Mouse (Mus musculus) forebrain, embryonic 12.5 days (tissue): ENCODE results near the gene Nfkbil1. TPM values are rescaled to one million over a fixed set of nuclear protein-coding genes. Genes with fewer than 3 reads are reported as not detected.

Source experiments
- ATAC-seq: fragments of 200-750 bp; cut with Nextera tagmentation; 2 replicates; pipeline ENCODE4 v1.8.0; 2017; ENCODE audit warnings: moderate TSS enrichment; ENCODE audit not compliant: low FRiP score
- H3K27ac ChIP-seq: fragments of 300-500 bp; sonication (generic); 2 replicates; pipeline ENCODE4 v1.5.1; 2016; ENCODE audit warnings: mild to moderate bottlenecking
- H3K27me3 ChIP-seq: fragments of 300-500 bp; sonication (generic); 2 replicates; pipeline ENCODE4 v1.6.1; 2016; ENCODE audit warnings: mild to moderate bottlenecking
- H3K36me3 ChIP-seq: fragments of 300-500 bp; sonication (generic); replicated peaks from 2 replicates; pipeline ENCODE4 v1.6.1; 2016; ENCODE audit warnings: mild to moderate bottlenecking
- H3K4me1 ChIP-seq: fragments of 300-500 bp; sonication (generic); 2 replicates; pipeline ENCODE4 v1.6.1; 2016
- H3K4me2 ChIP-seq: fragments of 300-500 bp; sonication (generic); 2 replicates; pipeline ENCODE4 v1.6.1; 2016; ENCODE audit warnings: mild to moderate bottlenecking, moderate library complexity
- H3K4me3 ChIP-seq: fragments of 300-500 bp; sonication (generic); replicated peaks from 2 replicates; pipeline ENCODE4 v1.5.1; 2016; ENCODE audit warnings: mild to moderate bottlenecking
- H3K9ac ChIP-seq: fragments of 300-500 bp; sonication (generic); 2 replicates; pipeline ENCODE4 v1.6.1; 2016; ENCODE audit warnings: mild to moderate bottlenecking
- H3K9me3 ChIP-seq: fragments of 300-500 bp; sonication (generic); 2 replicates; pipeline ENCODE4 v1.6.1; 2016
- WGBS: fragments of 180-500 bp; shearing (Covaris S2); methylation state at CpG from one replicate; pipeline ENCODE4 v1.1.7; 2016; 5-methylcytosine and 5-hydroxymethylcytosine counted together
- polyA plus RNA-seq: library from polyadenylated mRNA; unstranded; fragments of >200 nt; fragmentation: Nextera tagmentation; extraction: Ambion mirVana; gene quantifications from 2 replicates; pipeline ENCODE4 v1.2.1, GENCODE M21; 2016

The Nfkbil1 gene
- polyA plus RNA-seq, 1 experiment from 2014 or later, result 11.0 TPM

GRCm38 (mm10) chr17:35204494-35205379 is 30.9 kb downstream of the Nfkbil1 start, which contains the start of gene Lta:
Lta (minus strand) TSS chr17:35205351.
- peaks cover 58% of the 10 kb centered on the region for H3K27me3 ChIP-seq
- ATAC-seq, result no peak

GRCm38 (mm10) chr17:35202442-35202841 is 33.1 kb downstream of the Nfkbil1 start:
- no peaks in the 10 kb centered on the region for H3K36me3 ChIP-seq
- H3K4me2 ChIP-seq, result no peak overlapping the region
- H3K4me3 ChIP-seq, result no peak overlapping the region
- H3K9ac ChIP-seq, result no peak overlapping the region
- no peaks in the 10 kb centered on the region for H3K4me1 ChIP-seq
- no peaks in the 10 kb centered on the region for H3K9me3 ChIP-seq
- 82% methylated on average over 4 of the region's 4 CpGs for WGBS
- peaks cover 72% of the 10 kb centered on the region for H3K27me3 ChIP-seq
- no peak for ATAC-seq
- no peak overlapping the region for H3K27ac ChIP-seq

More at GRCm38 (mm10) chr17:35204494-35205379, 30.9 kb downstream of the Nfkbil1 start, which contains the start of gene Lta:
- no peak within 1 kb of the TSS for H3K27ac ChIP-seq
- H3K9ac ChIP-seq, result no peak within 1 kb of the TSS
- no peak within 1 kb of the TSS for H3K4me2 ChIP-seq
- no peak within 1 kb of the TSS for H3K4me3 ChIP-seq
- H3K4me1 ChIP-seq, result no peaks in the 10 kb centered on the region
- H3K36me3 ChIP-seq, result no peaks in the 10 kb centered on the region
- H3K9me3 ChIP-seq, result no peaks in the 10 kb centered on the region
- 24% methylated on average over 20 of the region's 20 CpGs for WGBS

GRCm38 (mm10) chr17:35201787-35202186 is 33.8 kb downstream of the Nfkbil1 start, which contains the start of gene Tnf:
Tnf (minus strand) TSS chr17:35202007.
- Histone ChIP-seq H3K27me3 (peaks cover 77% of the 10 kb centered on the region), H3K4me3 (no peak within 1 kb of the TSS), H3K4me2 (no peak within 1 kb of the TSS), H3K27ac (no peak within 1 kb of the TSS), H3K4me1 (no peaks in the 10 kb centered on the region), H3K36me3 (no peaks in the 10 kb centered on the region), H3K9ac (no peak within 1 kb of the TSS), H3K9me3 (no peaks in the 10 kb centered on the region)
- no peak for ATAC-seq
- WGBS, result 53% methylated on average over 13 of the region's 13 CpGs

- H3K4me2 ChIP-seq, result no peak overlapping the region
- no peak overlapping the region for H3K27ac ChIP-seq
- H3K9me3 ChIP-seq, result no peaks in the 10 kb centered on the region
- no peak overlapping the region for H3K4me3 ChIP-seq
- peaks cover 79% of the 10 kb centered on the region for H3K27me3 ChIP-seq
- WGBS, result 74% methylated on average over 11 of the region's 11 CpGs
- no peak for ATAC-seq
- no peaks in the 10 kb centered on the region for H3K36me3 ChIP-seq
- H3K9ac ChIP-seq, result no peak overlapping the region
- peaks cover 1% of the 10 kb centered on the region for H3K4me1 ChIP-seq
Observed at GRCm38 (mm10) chr17:35201128-35201527, 34.5 kb downstream of the Nfkbil1 start.

GRCm38 (mm10) chr17:35200398-35200797 is 35.2 kb downstream of the Nfkbil1 start:
- peaks cover 84% of the 10 kb centered on the region for H3K27me3 ChIP-seq
- WGBS, result 87% methylated on average over 11 of the region's 11 CpGs
- no peak for ATAC-seq

GRCm38 (mm10) chr17:35198946-35199345 is 36.6 kb downstream of the Nfkbil1 start:
- H3K36me3 ChIP-seq, result no peaks in the 10 kb centered on the region

More at GRCm38 (mm10) chr17:35200398-35200797, 35.2 kb downstream of the Nfkbil1 start:
- Histone ChIP-seq H3K4me1 (peaks cover 9% of the 10 kb centered on the region), H3K27ac (no peak overlapping the region), H3K36me3 (no peaks in the 10 kb centered on the region), H3K4me3 (no peak overlapping the region), H3K4me2 (no peak overlapping the region), H3K9me3 (no peaks in the 10 kb centered on the region), H3K9ac (no peak overlapping the region)

GRCm38 (mm10) chr17:35198029-35198428 is 37.6 kb downstream of the Nfkbil1 start:
- Histone ChIP-seq H3K4me2 (no peak overlapping the region), H3K4me3 (no peak overlapping the region), H3K9ac (no peak overlapping the region), H3K27ac (no peak overlapping the region), H3K4me1 (peaks cover 10% of the 10 kb centered on the region), H3K9me3 (no peaks in the 10 kb centered on the region), H3K36me3 (no peaks in the 10 kb centered on the region), H3K27me3 (peaks cover 80% of the 10 kb centered on the region)
- WGBS, result 66% methylated on average over 7 of the region's 7 CpGs
- ATAC-seq, result no peak

More at GRCm38 (mm10) chr17:35198946-35199345, 36.6 kb downstream of the Nfkbil1 start:
- Histone ChIP-seq H3K27ac (no peak overlapping the region), H3K27me3 (peaks cover 85% of the 10 kb centered on the region), H3K4me1 (peaks cover 10% of the 10 kb centered on the region), H3K9me3 (no peaks in the 10 kb centered on the region), H3K4me2 (no peak overlapping the region), H3K4me3 (no peak overlapping the region), H3K9ac (no peak overlapping the region)
- WGBS, result 35% methylated on average over 8 of the region's 8 CpGs
- no peak for ATAC-seq

- no peak overlapping the region for H3K4me2 ChIP-seq
- H3K4me1 ChIP-seq, result peaks cover 10% of the 10 kb centered on the region
- no peak overlapping the region for H3K9ac ChIP-seq
- 57% methylated on average over 6 of the region's 6 CpGs for WGBS
- H3K27me3 ChIP-seq, result peaks cover 71% of the 10 kb centered on the region
- no peak overlapping the region for H3K27ac ChIP-seq
- no peaks in the 10 kb centered on the region for H3K9me3 ChIP-seq
- ATAC-seq, result no peak
- H3K4me3 ChIP-seq, result no peak overlapping the region
- no peaks in the 10 kb centered on the region for H3K36me3 ChIP-seq
Observed at GRCm38 (mm10) chr17:35197126-35197525, 38.5 kb downstream of the Nfkbil1 start.

- Histone ChIP-seq H3K4me1 (peaks cover 10% of the 10 kb centered on the region), H3K9me3 (no peaks in the 10 kb centered on the region), H3K9ac (no peak overlapping the region; the same call in 1 of the 2 replicates), H3K27me3 (peaks cover 63% of the 10 kb centered on the region), H3K4me2 (peak overlapping the region; percentile 61), H3K36me3 (no peaks in the 10 kb centered on the region), H3K27ac (no peak overlapping the region), H3K4me3 (peak overlapping the region; percentile 39)
- ATAC-seq, result no peak
- 33% methylated on average over 9 of the region's 9 CpGs for WGBS
Observed at GRCm38 (mm10) chr17:35196321-35196641, 39.3 kb downstream of the Nfkbil1 start.

GRCm38 (mm10) chr17:35195631-35196320 is 39.8 kb downstream of the Nfkbil1 start:
- Histone ChIP-seq H3K27me3 (peaks cover 59% of the 10 kb centered on the region), H3K4me1 (peaks cover 10% of the 10 kb centered on the region), H3K9me3 (no peaks in the 10 kb centered on the region), H3K4me2 (peak overlapping the region; percentile 61), H3K27ac (no peak overlapping the region), H3K9ac (peak overlapping the region; percentile 39), H3K36me3 (no peaks in the 10 kb centered on the region), H3K4me3 (peak overlapping the region; percentile 39)
- peak; percentile 58 for ATAC-seq
- WGBS, result 2% methylated on average over 66 of the region's 66 CpGs

- WGBS, result 46% methylated on average over 19 of the region's 19 CpGs
- H3K9ac ChIP-seq, result peak overlapping the region; percentile 39; the same call in 1 of the 2 replicates
- H3K4me2 ChIP-seq, result peak overlapping the region; percentile 61
- ATAC-seq, result 0 out of 2 replicates have a peak, but pooled peaks have one; percentile 6
- no peaks in the 10 kb centered on the region for H3K36me3 ChIP-seq
- H3K27me3 ChIP-seq, result peaks cover 52% of the 10 kb centered on the region
- peaks cover 10% of the 10 kb centered on the region for H3K4me1 ChIP-seq
- peak overlapping the region; percentile 39 for H3K4me3 ChIP-seq
- H3K27ac ChIP-seq, result no peak overlapping the region
- no peaks in the 10 kb centered on the region for H3K9me3 ChIP-seq
Observed at GRCm38 (mm10) chr17:35194844-35195630, 40.6 kb downstream of the Nfkbil1 start.
